Mouse (Mus musculus) olfactory bulb, adult 2 months (tissue): Measurements from ENCODE around the gene Colgalt2.

Experiments used
- CTCF ChIP-seq: fragments of 200-500 bp; IDR thresholded peaks from 2 replicates; pipeline ENCODE4 v1.5.1; 2012; ENCODE audit warnings: low read depth, mild to moderate bottlenecking, low read length, moderate library complexity; ENCODE audit not compliant: insufficient read depth
- POLR2A ChIP-seq: fragments of 200-500 bp; IDR thresholded peaks from 2 replicates; pipeline ENCODE4 v1.6.1; 2012; ENCODE audit warnings: mild to moderate bottlenecking, low read depth, low read length, moderate library complexity; ENCODE audit not compliant: insufficient read depth

GRCm38 (mm10) chr1:152492258-152492657 is 92.6 kb downstream of the Colgalt2 start:
- TF ChIP-seq CTCF, result no peak
- no peak for TF ChIP-seq POLR2A
